Mouse (Mus musculus): ENCODE data around the gene Kat2b. TPM values are rescaled to one million over a fixed set of nuclear protein-coding genes. Genes with fewer than 3 reads are reported as not detected.
"Not testable (repeated sequence)": the region's sequence is repeated elsewhere in the genome, so short reads cannot be mapped to it uniquely, and the experiment has no call there.

Kat2b gene
- 11.0 and 14.0 TPM in 2 replicates for polyA plus RNA-seq (2014; fragmentation: Nextera tagmentation; extraction: Ambion mirVana)

DNA sequence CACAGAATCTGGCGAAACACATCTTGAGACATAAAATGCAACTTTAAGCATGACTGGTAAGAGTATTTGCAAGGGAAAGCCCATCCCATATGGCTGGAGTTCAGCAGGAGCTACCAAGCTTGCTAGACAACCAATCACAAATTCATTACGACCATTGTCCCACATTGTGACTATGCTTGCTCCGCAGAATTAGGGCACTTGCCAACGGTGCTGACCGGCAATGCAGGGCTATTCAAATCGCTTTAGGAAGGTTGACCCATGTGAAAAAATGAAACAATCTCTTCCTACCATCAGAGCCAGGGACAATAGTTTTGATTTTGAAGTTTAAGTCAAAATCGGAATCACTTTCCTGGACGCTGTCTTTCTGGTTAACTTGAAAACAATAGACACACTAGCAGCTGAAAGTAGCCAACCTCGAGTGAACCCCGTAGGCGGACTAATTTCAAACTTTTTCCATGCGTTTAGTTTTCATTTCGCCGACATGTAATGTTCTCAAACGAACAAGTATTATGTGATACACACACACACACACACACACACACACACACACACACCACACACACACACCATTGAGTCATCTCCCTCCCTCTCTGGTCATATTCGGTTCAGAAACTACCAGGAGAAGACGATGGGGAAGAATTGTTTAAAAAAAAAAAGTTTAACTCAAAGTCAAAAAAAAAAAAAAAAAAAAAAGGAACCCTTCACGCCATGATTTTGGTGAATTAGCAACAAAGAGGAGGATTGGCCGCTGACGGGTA, at the start of gene Kat2b:
Kat2b (plus strand) TSS at position 701 of the 758 bp plus-strand sequence.
- H3K27ac ChIP-seq (ENCODE audit: low read depth, low read length), result peak within 1 kb of the TSS; percentile 98
- peak within 1 kb of the TSS; percentile 95 for H3K9ac ChIP-seq (ENCODE audit: low read depth, low read length)
- no peaks in the 10 kb centered on the region for H3K9me3 ChIP-seq (replicated peaks; ENCODE audit: control insufficient read depth, low read length)
- ATAC-seq (replicated peaks; ENCODE audit: insufficient number of reproducible peaks, low FRiP score, low TSS enrichment), result no peak
- 3% methylated on average over 20 of the region's 20 CpGs for WGBS (ENCODE audit: insufficient replicate concordance)
- peak within 1 kb of the TSS; percentile 79 for H3K4me3 ChIP-seq (ENCODE audit: low read depth, low read length)
- peak within 1 kb of the TSS; percentile 96 for H3K4me2 ChIP-seq
- H3K36me3 ChIP-seq (ENCODE audit: control insufficient read depth, insufficient read depth, low read length), result no peaks in the 10 kb centered on the region
- H3K27me3 ChIP-seq (ENCODE audit: control insufficient read depth, insufficient read depth, low read length), result no peaks in the 10 kb centered on the region
- peaks cover 22% of the 10 kb centered on the region for H3K4me1 ChIP-seq (ENCODE audit: control insufficient read depth, insufficient read depth, low read length)

DNA sequence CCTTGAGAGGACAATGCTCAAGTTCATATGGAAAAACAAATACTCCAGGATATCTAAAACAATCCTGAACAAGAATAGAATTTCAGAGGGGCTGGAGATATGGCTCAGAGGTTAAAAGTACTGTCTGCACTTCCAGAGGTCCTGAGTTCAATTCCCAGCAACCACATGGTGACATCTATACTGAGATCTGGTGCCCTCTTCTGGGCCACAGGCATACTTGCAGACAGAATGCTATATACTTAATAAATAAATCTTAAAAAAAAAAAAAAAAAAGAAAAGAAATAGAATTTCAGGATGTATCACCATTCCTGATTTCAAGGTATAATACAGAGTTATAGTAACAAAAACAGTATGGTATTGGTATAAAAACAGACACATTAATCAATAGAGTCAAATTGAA, 47.3 kb upstream of the Kat2b start:
- H3K4me2 ChIP-seq, result no peak overlapping the region
- H3K4me1 ChIP-seq (ENCODE audit: control insufficient read depth, insufficient read depth, low read length), result no peaks in the 10 kb centered on the region
- H3K27me3 ChIP-seq (ENCODE audit: control insufficient read depth, insufficient read depth, low read length), result no peaks in the 10 kb centered on the region
- H3K4me3 ChIP-seq (ENCODE audit: low read depth, low read length), result no peak overlapping the region
- H3K9me3 ChIP-seq (replicated peaks; ENCODE audit: control insufficient read depth, low read length), result no peaks in the 10 kb centered on the region
- H3K27ac ChIP-seq (ENCODE audit: low read depth, low read length), result no peak overlapping the region
- ATAC-seq (replicated peaks; ENCODE audit: insufficient number of reproducible peaks, low FRiP score, low TSS enrichment), result no peak
- no peak overlapping the region for H3K9ac ChIP-seq (ENCODE audit: low read depth, low read length)
- H3K36me3 ChIP-seq (ENCODE audit: control insufficient read depth, insufficient read depth, low read length), result no peaks in the 10 kb centered on the region

DNA sequence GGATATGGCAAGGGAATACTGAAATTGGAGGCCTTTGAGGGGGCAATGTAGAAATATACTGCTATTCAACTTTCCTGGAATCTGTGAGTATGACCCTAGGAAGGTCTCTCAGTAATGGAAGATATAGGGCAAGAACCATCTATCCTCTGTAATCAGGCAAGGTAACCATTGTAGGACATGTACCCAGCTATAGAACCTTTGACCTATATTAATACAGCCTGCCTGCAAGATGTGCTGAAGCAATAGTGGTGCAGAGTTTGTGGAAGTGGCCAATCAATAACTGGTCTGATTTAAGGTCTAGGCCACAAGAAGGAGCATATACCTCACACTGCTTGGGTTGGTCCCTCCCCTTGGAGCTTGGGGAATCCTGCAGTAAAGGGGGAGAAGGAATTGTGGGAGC, 46.2 kb upstream of the Kat2b start:
- Histone ChIP-seq H3K4me3 (ENCODE audit: low read depth, low read length) (no peak overlapping the region), H3K27me3 (ENCODE audit: control insufficient read depth, insufficient read depth, low read length) (no peaks in the 10 kb centered on the region), H3K27ac (ENCODE audit: low read depth, low read length) (no peak overlapping the region), H3K4me1 (ENCODE audit: control insufficient read depth, insufficient read depth, low read length) (no peaks in the 10 kb centered on the region), H3K4me2 (no peak overlapping the region), H3K36me3 (ENCODE audit: control insufficient read depth, insufficient read depth, low read length) (no peaks in the 10 kb centered on the region), H3K9ac (ENCODE audit: low read depth, low read length) (no peak overlapping the region), H3K9me3 (replicated peaks; ENCODE audit: control insufficient read depth, low read length) (no peaks in the 10 kb centered on the region)
- no peak for ATAC-seq (replicated peaks; ENCODE audit: insufficient number of reproducible peaks, low FRiP score, low TSS enrichment)

DNA sequence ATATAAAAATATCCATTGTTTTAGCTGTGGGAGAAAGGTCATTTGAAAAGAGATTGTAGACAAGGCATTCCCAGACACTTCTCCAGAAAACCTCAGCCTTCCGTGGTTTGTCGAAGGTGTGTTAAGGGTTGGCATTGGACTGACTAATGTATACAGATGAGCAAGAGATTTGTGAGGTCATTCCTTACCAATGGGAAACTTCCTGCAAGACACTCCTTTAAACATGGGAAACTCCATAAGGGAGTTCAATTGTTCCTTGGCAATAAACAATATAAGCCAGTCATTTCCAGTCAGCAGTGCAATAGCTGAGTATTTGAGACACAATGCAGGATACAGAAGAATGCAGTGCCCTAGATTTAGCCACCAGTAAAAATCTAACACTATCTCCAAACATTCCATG, 38.6 kb upstream of the Kat2b start:
- no peaks in the 10 kb centered on the region for H3K27me3 ChIP-seq (ENCODE audit: control insufficient read depth, insufficient read depth, low read length)
- no peaks in the 10 kb centered on the region for H3K4me1 ChIP-seq (ENCODE audit: control insufficient read depth, insufficient read depth, low read length)
- no peak overlapping the region for H3K4me3 ChIP-seq (ENCODE audit: low read depth, low read length)
- no peaks in the 10 kb centered on the region for H3K9me3 ChIP-seq (replicated peaks; ENCODE audit: control insufficient read depth, low read length)
- no peaks in the 10 kb centered on the region for H3K36me3 ChIP-seq (ENCODE audit: control insufficient read depth, insufficient read depth, low read length)
- H3K9ac ChIP-seq (ENCODE audit: low read depth, low read length), result no peak overlapping the region
- no peak overlapping the region for H3K4me2 ChIP-seq
- no peak for ATAC-seq (replicated peaks; ENCODE audit: insufficient number of reproducible peaks, low FRiP score, low TSS enrichment)
- WGBS (ENCODE audit: insufficient replicate concordance), result 76% methylated on average over 2 of the region's 2 CpGs
- H3K27ac ChIP-seq (ENCODE audit: low read depth, low read length), result no peak overlapping the region

DNA sequence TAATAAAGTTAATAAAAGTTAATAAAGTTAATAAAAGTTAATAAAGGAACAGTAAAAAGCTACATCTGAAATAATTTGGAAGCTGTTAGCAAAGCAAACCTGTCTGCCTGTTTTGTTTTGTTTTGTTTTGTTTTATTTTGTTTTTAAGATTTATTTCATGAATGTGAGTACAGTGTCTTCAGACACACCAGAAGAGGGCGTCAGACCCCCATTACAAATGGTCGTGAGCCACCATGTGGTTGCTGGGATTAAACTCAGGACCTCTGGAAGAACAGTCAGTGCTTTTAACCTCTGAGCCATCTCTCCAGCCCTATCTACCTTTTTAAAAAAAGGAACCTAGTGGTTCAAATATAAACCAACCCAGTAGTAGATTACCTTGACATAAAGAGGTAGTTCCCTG, 35.5 kb upstream of the Kat2b start:
- Histone ChIP-seq H3K27me3 (ENCODE audit: control insufficient read depth, insufficient read depth, low read length) (no peaks in the 10 kb centered on the region), H3K4me2 (no peak overlapping the region), H3K4me3 (ENCODE audit: low read depth, low read length) (no peak overlapping the region), H3K4me1 (ENCODE audit: control insufficient read depth, insufficient read depth, low read length) (no peaks in the 10 kb centered on the region), H3K27ac (ENCODE audit: low read depth, low read length) (no peak overlapping the region), H3K9me3 (replicated peaks; ENCODE audit: control insufficient read depth, low read length) (no peaks in the 10 kb centered on the region), H3K36me3 (ENCODE audit: control insufficient read depth, insufficient read depth, low read length) (no peaks in the 10 kb centered on the region), H3K9ac (ENCODE audit: low read depth, low read length) (no peak overlapping the region)
- no peak for ATAC-seq (replicated peaks; ENCODE audit: insufficient number of reproducible peaks, low FRiP score, low TSS enrichment)
- 51% methylated on average over 2 of the region's 2 CpGs for WGBS (ENCODE audit: insufficient replicate concordance)

DNA sequence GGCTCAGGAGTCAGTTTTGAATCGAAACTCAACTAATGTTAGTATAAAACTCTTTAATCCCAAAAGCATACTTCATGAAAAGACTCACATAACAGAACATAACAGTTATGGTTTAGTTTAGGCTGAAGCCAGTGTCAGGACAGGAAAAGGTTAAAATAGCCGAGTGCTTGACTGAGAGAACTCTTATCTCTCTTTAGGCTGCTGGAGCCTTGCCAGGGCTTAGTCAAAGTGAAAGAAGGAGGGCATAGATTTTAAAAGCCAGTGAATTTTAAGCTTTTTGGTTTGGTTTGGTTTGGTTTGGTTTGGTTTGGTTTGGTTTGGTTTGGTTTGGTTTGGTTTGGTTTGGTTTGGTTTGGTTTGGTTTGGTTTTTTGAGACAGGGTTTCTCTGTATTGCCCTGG, 34.2 kb upstream of the Kat2b start:
- Histone ChIP-seq H3K9ac (ENCODE audit: low read depth, low read length) (no peak overlapping the region), H3K36me3 (ENCODE audit: control insufficient read depth, insufficient read depth, low read length) (no peaks in the 10 kb centered on the region), H3K27ac (ENCODE audit: low read depth, low read length) (no peak overlapping the region), H3K27me3 (ENCODE audit: control insufficient read depth, insufficient read depth, low read length) (no peaks in the 10 kb centered on the region), H3K9me3 (replicated peaks; ENCODE audit: control insufficient read depth, low read length) (no peaks in the 10 kb centered on the region), H3K4me3 (ENCODE audit: low read depth, low read length) (no peak overlapping the region), H3K4me2 (no peak overlapping the region), H3K4me1 (ENCODE audit: control insufficient read depth, insufficient read depth, low read length) (no peaks in the 10 kb centered on the region)
- 37% methylated on average over 2 of the region's 2 CpGs for WGBS (ENCODE audit: insufficient replicate concordance)
- ATAC-seq (replicated peaks; ENCODE audit: insufficient number of reproducible peaks, low FRiP score, low TSS enrichment), result no peak

DNA sequence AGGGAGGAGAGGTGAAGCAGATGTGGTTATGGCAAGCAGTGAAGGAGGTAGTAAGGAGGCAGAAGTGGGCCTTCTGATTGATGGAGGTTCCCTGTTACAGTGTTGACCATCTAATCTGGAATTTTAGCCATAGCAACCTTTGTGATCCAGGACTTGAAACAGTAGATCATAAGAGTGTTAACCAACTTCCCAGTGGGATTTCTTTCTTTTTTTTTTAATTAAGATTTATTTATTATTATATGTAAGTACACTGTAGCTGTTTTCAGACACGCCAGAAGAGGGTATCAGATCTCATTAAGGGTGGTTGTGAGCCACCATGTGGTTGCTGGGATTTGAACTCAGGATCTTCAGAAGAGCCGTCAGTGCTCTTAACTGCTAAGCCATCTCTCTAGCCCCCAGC, 27.3 kb upstream of the Kat2b start, which contains the start of gene Pp2d1:
Pp2d1 (minus strand) TSS at position 101 of the 400 bp plus-strand sequence.
- not testable (repeated sequence) for H3K4me3 ChIP-seq (ENCODE audit: low read depth, low read length); ATAC-seq (replicated peaks; ENCODE audit: insufficient number of reproducible peaks, low FRiP score, low TSS enrichment); H3K36me3 ChIP-seq (ENCODE audit: control insufficient read depth, insufficient read depth, low read length); H3K9me3 ChIP-seq (replicated peaks; ENCODE audit: control insufficient read depth, low read length); H3K4me1 ChIP-seq (ENCODE audit: control insufficient read depth, insufficient read depth, low read length); H3K4me2 ChIP-seq; H3K9ac ChIP-seq (ENCODE audit: low read depth, low read length); H3K27ac ChIP-seq (ENCODE audit: low read depth, low read length); H3K27me3 ChIP-seq (ENCODE audit: control insufficient read depth, insufficient read depth, low read length)
- WGBS (ENCODE audit: insufficient replicate concordance), result 81% methylated on average over 2 of the region's 2 CpGs

DNA sequence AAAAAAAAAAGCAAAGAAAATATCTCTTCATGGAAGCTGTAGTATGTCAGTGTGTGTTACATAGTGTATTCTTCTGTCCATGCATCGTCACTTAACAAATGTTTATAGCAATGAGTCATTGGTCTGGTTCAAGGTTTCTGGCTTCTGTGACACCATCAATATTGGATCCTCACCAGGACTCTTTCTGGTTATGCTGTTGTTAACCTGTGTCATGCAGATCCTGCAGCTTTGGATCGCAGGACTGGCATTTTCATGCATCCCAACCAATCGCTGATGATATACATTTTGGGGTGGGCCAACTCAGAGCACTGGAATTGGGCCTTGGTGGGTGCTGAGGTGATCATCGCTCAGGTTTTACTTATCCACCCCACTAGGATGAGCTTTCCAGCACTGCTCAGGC, 24.1 kb upstream of the Kat2b start:
- H3K4me3 ChIP-seq (ENCODE audit: low read depth, low read length), result no peak overlapping the region
- H3K4me1 ChIP-seq (ENCODE audit: control insufficient read depth, insufficient read depth, low read length), result no peaks in the 10 kb centered on the region
- no peak for ATAC-seq (replicated peaks; ENCODE audit: insufficient number of reproducible peaks, low FRiP score, low TSS enrichment)
- no peaks in the 10 kb centered on the region for H3K27me3 ChIP-seq (ENCODE audit: control insufficient read depth, insufficient read depth, low read length)
- H3K27ac ChIP-seq (ENCODE audit: low read depth, low read length), result no peak overlapping the region
- no peaks in the 10 kb centered on the region for H3K9me3 ChIP-seq (replicated peaks; ENCODE audit: control insufficient read depth, low read length)
- 89% methylated on average over 4 of the region's 4 CpGs for WGBS (ENCODE audit: insufficient replicate concordance)
- no peaks in the 10 kb centered on the region for H3K36me3 ChIP-seq (ENCODE audit: control insufficient read depth, insufficient read depth, low read length)
- H3K9ac ChIP-seq (ENCODE audit: low read depth, low read length), result no peak overlapping the region
- H3K4me2 ChIP-seq, result no peak overlapping the region

DNA sequence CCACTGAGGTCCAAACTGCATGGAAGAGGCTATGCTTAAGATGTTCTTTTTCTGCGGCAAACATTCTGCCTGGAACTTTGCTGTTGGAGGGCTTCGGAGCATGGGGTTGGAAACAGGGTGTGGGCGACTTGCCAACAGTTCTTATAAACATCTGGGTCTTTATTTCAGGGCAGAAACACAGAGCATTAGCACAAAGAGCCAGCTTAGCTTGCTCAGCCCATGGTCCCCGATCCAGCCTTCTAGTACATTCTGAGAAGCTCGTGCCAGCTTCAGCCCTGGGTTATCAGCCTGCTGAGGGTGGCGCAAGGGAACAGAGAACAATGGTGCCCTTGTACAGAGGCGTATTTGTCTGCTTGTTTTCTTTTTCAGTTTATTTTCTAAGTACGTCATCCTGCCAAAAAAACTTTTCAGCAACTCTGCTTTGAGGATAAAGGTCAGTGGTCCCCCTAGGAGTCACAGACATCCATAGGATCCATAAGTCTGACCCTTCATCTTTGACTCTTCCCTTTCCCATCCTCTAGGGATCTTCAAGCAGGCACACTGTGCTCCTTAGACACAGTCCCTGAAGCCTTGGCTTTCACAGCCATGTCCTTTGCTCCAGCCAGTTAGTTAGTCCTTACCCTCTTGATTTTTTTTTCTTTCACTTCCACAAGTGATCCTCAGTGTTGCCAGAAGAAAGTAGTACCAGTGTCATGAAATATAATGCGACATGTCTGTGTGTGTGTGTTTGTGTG, 22.9 kb upstream of the Kat2b start:
- Histone ChIP-seq H3K4me3 (ENCODE audit: low read depth, low read length) (no peak overlapping the region), H3K36me3 (ENCODE audit: control insufficient read depth, insufficient read depth, low read length) (no peaks in the 10 kb centered on the region), H3K27ac (ENCODE audit: low read depth, low read length) (no peak overlapping the region), H3K4me2 (no peak overlapping the region), H3K4me1 (ENCODE audit: control insufficient read depth, insufficient read depth, low read length) (no peaks in the 10 kb centered on the region), H3K9me3 (replicated peaks; ENCODE audit: control insufficient read depth, low read length) (no peaks in the 10 kb centered on the region), H3K27me3 (ENCODE audit: control insufficient read depth, insufficient read depth, low read length) (no peaks in the 10 kb centered on the region), H3K9ac (ENCODE audit: low read depth, low read length) (no peak overlapping the region)
- 63% methylated on average over 9 of the region's 9 CpGs for WGBS (ENCODE audit: insufficient replicate concordance)
- no peak for ATAC-seq (replicated peaks; ENCODE audit: insufficient number of reproducible peaks, low FRiP score, low TSS enrichment)
